Mouse (Mus musculus) ovary, adult 18-20 months (tissue): ENCODE results near the gene Gpr146.

Source experiments
- DNase-seq: peaks from one replicate; pipeline ENCODE4 v3.0.0; 2022; ENCODE audit warnings: low spot score, mixed read lengths

The Gpr146 gene

GRCm38 (mm10) chr5:139399991-139400390 lies 22.5 kb downstream of the Gpr146 start:
- no peak for DNase-seq

DNA sequence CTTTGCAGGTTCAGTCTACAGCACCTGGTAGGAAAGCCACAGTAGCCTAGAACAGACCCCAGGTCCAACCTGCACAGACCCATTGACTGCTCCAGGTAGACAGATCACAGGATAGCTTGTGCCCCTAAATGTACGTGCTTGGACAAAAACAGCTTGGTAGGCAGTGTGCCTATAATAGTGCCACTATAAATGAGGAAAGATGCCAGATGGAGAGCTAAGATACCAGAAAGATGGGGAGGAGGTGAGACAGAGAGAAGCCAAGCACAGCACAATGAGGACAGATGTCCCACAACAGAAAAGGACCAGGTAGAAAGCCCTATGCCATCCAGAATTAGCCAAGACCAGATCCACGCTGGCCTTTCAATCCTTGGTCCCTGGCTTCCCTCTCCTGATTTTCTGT lies 24.6 kb downstream of the Gpr146 start:
- DNase-seq, result no peak

GRCm38 (mm10) chr5:139403692-139404260 lies 26.3 kb downstream of the Gpr146 start:
- DNase-seq, result no peak

DNA sequence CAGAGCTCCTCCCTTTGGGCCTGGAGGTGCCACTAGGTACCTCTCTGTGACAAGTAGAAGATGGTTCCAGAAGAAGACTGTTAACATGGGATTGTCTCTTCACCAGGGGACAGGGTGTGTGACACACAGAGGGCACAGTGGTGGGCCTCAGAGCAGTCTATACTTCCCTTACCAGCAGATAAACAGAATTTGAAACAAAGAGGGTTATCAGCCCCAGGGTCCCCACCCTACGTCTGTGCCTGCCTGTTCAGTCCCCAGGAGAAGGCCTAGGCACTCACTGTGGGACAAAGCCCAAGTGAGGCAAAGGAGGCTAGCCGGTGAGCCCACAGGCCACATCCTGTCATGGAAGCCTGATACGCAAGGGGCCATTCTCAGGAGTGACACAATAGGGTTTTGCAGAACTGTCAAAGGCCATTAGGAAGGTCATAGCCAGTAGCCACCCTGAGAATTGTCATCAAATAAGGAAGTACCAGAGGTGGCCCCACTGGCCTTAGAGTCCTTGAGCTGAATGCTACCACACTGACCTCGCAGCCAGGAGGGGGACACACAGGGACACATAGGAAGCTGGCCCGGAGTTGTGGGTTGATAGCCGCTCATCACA lies 27.4 kb downstream of the Gpr146 start, which contains the start of gene C130050O18Rik:
TSS of gene C130050O18Rik (plus strand) at position 480 of the 601 bp plus-strand sequence.
- DNase-seq, result no peak

GRCm38 (mm10) chr5:139405478-139405877 lies 28.0 kb downstream of the Gpr146 start:
- no peak for DNase-seq

DNA sequence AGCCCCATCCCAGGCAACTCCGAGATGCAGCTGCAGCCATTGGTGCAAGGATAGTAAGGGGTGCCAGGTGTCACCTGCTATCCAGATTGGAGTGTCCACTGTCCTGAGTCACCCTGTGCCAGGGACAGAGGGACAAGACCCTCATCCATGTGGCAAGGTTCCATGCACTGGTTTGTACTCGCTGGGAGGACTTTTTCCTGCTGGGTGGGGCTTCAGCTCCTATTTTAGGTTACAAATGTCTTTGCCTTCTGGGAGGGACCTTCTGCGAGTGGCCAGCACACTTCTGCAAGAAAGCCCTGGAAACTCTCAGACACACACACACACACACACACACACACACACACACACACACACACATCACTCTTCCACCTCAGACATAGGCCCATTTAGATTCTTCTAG lies 28.5 kb downstream of the Gpr146 start:
- no peak for DNase-seq

DNA sequence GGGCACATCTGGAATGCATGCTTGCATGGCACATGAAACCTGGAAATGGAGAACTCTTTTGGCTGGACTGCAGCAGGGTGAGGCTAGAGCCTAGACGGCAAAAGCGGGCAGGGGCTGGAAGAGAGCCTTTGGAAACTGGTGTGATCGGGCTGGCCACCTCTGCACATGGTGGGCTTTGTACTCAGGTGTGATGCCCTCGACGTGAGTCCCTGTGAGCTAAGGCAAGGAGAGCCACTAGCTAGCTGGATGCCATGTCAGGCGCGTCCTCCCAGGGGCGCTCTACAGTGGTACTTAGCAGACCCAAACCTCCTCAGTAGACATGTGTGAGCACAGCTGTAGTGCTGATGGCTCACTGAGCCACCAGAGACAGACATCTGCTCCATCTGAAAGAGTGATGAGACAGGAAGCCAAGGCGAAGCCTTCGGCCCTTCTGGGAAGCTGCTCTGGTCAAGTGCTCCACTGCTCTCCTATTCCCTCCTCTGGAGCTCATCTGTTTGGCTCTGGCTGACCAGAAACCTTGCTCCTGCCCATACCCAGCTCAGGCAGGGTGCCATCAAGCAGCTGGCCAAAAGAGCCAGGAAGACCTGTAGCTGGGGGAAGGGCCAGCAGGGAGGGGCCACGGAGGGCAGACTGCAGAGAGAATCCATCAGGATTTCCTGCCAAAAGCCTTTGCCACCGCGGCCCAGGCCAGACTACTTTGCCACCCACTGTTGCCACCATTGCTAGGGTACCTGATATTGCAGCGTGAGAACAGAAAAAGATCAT lies 29.8 kb downstream of the Gpr146 start:
- DNase-seq, result no peak

DNA sequence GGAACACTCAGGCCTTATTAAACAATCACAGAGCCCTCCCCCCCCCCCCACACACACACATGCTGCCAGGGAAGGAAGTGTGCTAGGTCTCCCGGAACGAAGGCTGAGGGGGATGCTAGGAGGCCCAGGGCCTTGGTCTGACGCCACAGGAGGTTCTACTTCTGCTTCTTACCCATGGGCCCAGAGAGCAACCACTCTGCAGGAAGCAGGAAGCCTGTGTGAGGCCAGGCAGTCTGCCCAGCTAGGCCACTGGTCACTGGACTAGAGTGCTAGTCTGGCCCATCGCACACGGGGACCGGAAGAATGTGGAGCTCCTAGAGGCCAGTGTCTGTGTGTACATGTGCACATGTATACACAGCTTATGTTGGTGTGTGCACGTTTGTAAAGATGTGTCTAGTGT lies 31.0 kb downstream of the Gpr146 start:
- no peak for DNase-seq

GRCm38 (mm10) chr5:139409412-139409811 lies 31.9 kb downstream of the Gpr146 start:
- DNase-seq, result peak; percentile 54

DNA sequence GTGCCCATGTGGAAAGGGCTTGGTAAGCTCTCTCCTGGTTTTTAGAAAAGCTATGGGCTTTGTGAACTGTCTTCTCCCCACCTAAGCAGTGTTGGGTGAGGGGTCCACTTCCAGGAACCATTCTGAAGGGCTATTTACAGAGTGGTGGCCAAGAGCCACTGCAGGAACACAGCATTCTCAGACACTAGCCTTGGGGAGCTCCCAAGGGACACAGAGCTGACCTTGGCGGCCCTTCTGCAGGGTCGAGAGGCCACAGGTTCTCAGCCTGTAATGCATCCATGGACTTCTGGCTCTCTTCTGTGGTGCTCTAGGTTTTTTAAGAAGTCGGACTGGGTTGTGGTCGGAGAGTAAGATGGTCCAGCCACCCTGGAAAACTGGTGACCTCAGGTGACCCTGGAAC lies 32.6 kb downstream of the Gpr146 start:
- no peak for DNase-seq

DNA sequence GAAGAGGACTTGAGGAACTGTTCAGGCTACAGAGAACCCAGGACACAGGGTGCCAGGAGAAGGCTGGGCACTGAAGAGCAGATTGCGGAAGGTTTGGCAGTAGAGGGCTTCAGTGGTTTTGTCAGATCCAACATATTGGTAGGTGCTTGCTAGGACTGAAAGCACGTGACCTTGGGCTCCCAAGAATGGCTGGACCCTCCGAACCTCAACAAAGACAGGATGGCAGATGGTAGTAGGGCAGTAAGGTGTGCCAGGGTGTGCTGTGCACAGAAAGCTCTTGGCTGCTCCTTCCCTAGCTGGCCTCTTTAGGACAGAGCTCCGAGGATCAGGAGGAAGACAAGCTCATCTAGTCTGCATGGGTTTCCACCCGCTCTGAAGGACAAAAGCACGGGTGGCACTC lies 33.6 kb downstream of the Gpr146 start:
- no peak for DNase-seq

- no peak for DNase-seq
Measured at GRCm38 (mm10) chr5:139411665-139412314, 34.3 kb downstream of the Gpr146 start.

- no peak for DNase-seq
Measured at GRCm38 (mm10) chr5:139413545-139413944, 36.0 kb downstream of the Gpr146 start.

DNA sequence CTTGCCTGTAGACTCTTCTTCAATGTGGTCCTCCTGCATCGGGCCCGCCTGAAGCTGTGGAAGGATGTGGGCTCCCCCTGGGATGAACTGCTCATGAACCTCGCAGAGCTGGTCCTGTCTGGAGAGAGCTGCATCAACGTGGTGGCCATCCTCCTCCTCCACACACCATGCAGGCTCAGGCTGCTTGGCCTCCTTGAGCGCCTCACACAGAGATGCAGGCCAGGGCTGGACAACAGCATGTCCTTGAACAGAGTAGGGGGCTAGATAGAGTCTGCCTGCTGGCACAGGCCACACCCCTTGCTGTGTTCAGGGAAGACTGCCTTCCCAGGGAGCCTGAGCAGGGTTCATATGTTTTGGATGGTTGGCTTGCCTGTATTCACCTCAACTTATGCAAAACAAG lies 37.5 kb downstream of the Gpr146 start:
- DNase-seq, result no peak

GRCm38 (mm10) chr5:139416942-139417341 lies 39.4 kb downstream of the Gpr146 start:
- no peak for DNase-seq

- no peak for DNase-seq
Measured at GRCm38 (mm10) chr5:139417480-139417879, 40.0 kb downstream of the Gpr146 start.

GRCm38 (mm10) chr5:139418110-139418509 lies 40.6 kb downstream of the Gpr146 start:
- no peak for DNase-seq

GRCm38 (mm10) chr5:139418633-139419032 lies 41.1 kb downstream of the Gpr146 start:
- no peak for DNase-seq

- peak; percentile 39 for DNase-seq
Measured at GRCm38 (mm10) chr5:139423026-139423865, 45.7 kb downstream of the Gpr146 start, which contains the start of gene Gper1. TSS of gene Gper1 (plus strand) at chr5:139423151.

DNA sequence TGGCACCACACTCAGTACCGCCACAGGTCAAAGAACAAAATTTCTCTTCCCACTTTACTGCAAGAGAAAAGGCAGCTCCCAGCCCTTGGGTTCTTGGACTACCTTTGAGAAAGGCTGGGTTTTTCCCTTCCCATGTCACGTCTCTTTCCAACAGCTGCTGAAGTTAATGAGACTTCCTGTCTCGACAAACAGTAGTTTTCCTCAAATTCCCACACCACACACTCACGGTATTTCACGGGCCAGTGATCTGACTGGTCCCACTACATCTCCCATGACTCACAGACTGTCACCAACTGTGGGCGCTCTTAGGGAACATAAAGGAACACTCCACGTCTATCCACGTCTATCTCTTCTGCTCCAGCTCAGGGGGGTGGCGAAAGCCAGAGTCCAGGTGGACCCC lies 47.7 kb downstream of the Gpr146 start:
- no peak for DNase-seq

DNA sequence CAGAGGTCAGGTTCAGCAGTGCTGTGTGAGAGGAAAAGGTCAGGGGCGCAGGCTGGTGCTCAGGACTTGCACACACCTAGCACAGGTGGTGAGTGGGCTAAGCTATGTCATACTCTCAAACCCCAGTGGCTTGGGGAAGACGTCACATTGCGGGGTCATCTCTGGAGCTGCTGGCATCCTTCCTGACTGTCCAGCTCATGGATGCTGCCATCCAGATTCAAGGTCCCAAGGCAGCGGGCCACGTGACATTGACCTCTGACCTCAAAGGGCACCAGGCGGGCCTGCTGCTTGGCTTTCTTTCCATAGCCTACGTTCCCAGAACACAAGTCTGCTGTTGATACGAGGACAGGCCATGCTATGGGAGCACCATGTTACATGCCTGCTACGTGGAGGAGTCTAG lies 49.5 kb downstream of the Gpr146 start:
- DNase-seq, result no peak

GRCm38 (mm10) chr5:139427989-139428388 lies 50.5 kb downstream of the Gpr146 start:
- DNase-seq, result no peak
